Mouse (Mus musculus) thymus, adult 2 months (tissue): ENCODE measurements around the gene Irf2.

ENCODE experiments used
- CTCF ChIP-seq: fragments of 200-500 bp; IDR thresholded peaks from 2 replicates; pipeline ENCODE4 v1.5.1; 2012; ENCODE audit warnings: mild to moderate bottlenecking, control low read depth, low read length, moderate library complexity, borderline replicate concordance; ENCODE audit not compliant: control insufficient read depth, poor library complexity, insufficient read depth; ENCODE audit errors: extremely low read depth
- POLR2A ChIP-seq: fragments of 200-500 bp; IDR thresholded peaks from 2 replicates; pipeline ENCODE4 v1.6.1; 2012; ENCODE audit warnings: mild to moderate bottlenecking, low read length, control low read depth, moderate library complexity; ENCODE audit not compliant: control insufficient read depth, poor library complexity, insufficient read depth; ENCODE audit errors: extremely low read depth

- TF ChIP-seq CTCF (no peak), POLR2A (no peak)
Observed at GRCm38 (mm10) chr8:46882743-46883142, 143.2 kb downstream of the Irf2 start.
